Mouse (Mus musculus) hindbrain, postnatal 0 days (tissue): ENCODE results near the gene Dst. TPM values are rescaled to one million over a fixed set of nuclear protein-coding genes. Genes with fewer than 3 reads are reported as not detected.
A peak's percentile ranks its signal among the peaks of the same experiment; 100 is the strongest.
"Not testable (repeated sequence)": the region's sequence is repeated elsewhere in the genome, so short reads cannot be mapped to it uniquely, and the experiment has no call there.

Experiments
- ATAC-seq: fragments of 200-750 bp; cut with Nextera tagmentation; 2 replicates; pipeline ENCODE4 v1.8.0; 2017; ENCODE audit warnings: mild to moderate bottlenecking, moderate TSS enrichment, moderate library complexity
- DNase-seq: peaks from one replicate; pipeline ENCODE4 v3.0.0-alpha.2; 2015; ENCODE audit warnings: low spot score
- H3K27ac ChIP-seq: fragments of 300-500 bp; sonication (generic); 2 replicates; pipeline ENCODE4 v1.5.1; 2014; ENCODE audit warnings: mild to moderate bottlenecking
- H3K27me3 ChIP-seq: fragments of 300-500 bp; sonication (generic); 2 replicates; pipeline ENCODE4 v1.6.1; 2014; ENCODE audit warnings: low read length, mixed read lengths; ENCODE audit not compliant: insufficient read depth
- H3K36me3 ChIP-seq: fragments of 300-500 bp; sonication (generic); 2 replicates; pipeline ENCODE4 v1.6.1; 2014; ENCODE audit warnings: low read length, mixed read lengths; ENCODE audit not compliant: insufficient read depth
- H3K4me1 ChIP-seq: fragments of 300-500 bp; sonication (generic); 2 replicates; pipeline ENCODE4 v1.6.1; 2014; ENCODE audit warnings: antibody characterized with exemption, low read length, mixed read lengths; ENCODE audit not compliant: insufficient read depth
- H3K4me2 ChIP-seq: fragments of 300-500 bp; sonication (generic); 2 replicates; pipeline ENCODE4 v1.6.1; 2014; ENCODE audit warnings: low read depth, mild to moderate bottlenecking, low read length, moderate library complexity, mixed read lengths
- H3K4me3 ChIP-seq: fragments of 300-500 bp; sonication (generic); 2 replicates; pipeline ENCODE4 v1.5.1; 2014; ENCODE audit warnings: low read length
- H3K9ac ChIP-seq: fragments of 300-500 bp; sonication (generic); replicated peaks from 2 replicates; pipeline ENCODE4 v1.6.1; 2014; ENCODE audit warnings: mild to moderate bottlenecking, low read length, moderate library complexity, mixed read lengths
- H3K9me3 ChIP-seq: fragments of 300-500 bp; sonication (generic); 2 replicates; pipeline ENCODE4 v1.6.1; 2016; ENCODE audit warnings: low read length, mixed read lengths
- CTCF ChIP-seq: IDR thresholded peaks from 2 replicates; pipeline ENCODE4 v1.5.1; 2016; ENCODE audit warnings: antibody characterized with exemption, control low read depth, low read depth
- WGBS: fragments of 180-500 bp; shearing (Covaris S2); extraction: QIAGEN DNeasy Blood & Tissue Kit; methylation state at CpG from one replicate; pipeline ENCODE4 v1.1.7; 2014; 5-methylcytosine and 5-hydroxymethylcytosine counted together
- polyA plus RNA-seq: library from polyadenylated mRNA; unstranded; fragments of >200 nt; fragmentation: Nextera tagmentation; extraction: Ambion mirVana; gene quantifications from 2 replicates; pipeline ENCODE4 v1.2.1, GENCODE M21; 2015
- total RNA-seq: library from RNA; depleted of rRNA; stranded (reverse); fragments of >200 nt; gene quantifications from 2 replicates; pipeline ENCODE4 v1.2.3, GENCODE M21; 2014

Gene Dst
- total and polyA plus RNA-seq, 2 experiments from 2014 or later: 33.0 to 155 TPM

DNA sequence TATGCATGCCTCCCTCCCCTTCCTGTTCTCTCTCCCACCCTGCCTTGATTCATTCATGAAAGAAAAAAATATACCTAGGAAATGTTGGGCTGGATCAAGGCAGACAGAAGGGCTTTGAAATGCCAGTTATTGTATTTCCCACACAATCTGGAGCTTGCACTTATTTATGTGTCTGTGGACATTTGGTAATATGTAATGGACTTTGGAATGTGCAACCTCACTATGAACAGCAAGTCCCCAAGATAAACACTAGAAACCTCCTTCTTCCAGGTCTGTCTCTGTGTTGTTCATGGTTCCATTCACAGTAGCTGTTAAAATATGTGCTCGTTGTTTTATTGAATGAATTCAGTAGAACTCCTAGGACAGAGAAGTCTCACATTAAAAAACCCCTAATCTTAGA, 153.8 kb downstream of the Dst start:
- Histone ChIP-seq H3K9me3 (no peaks in the 10 kb centered on the region), H3K4me3 (no peak overlapping the region), H3K27me3 (no peaks in the 10 kb centered on the region), H3K4me2 (no peak overlapping the region), H3K9ac (no peak overlapping the region), H3K36me3 (no peaks in the 10 kb centered on the region), H3K27ac (no peak overlapping the region), H3K4me1 (peaks cover 10% of the 10 kb centered on the region)
- DNase-seq (no peak), ATAC-seq (no peak)
- WGBS: 77% methylated on average over 1 of the region's 1 CpGs
- TF ChIP-seq CTCF: no peak

GRCm38 (mm10) chr1:34063943-34064342, 155.9 kb downstream of the Dst start:
- Histone ChIP-seq H3K36me3 (no peaks in the 10 kb centered on the region), H3K27ac (no peak overlapping the region), H3K4me2 (no peak overlapping the region), H3K9me3 (no peaks in the 10 kb centered on the region), H3K9ac (no peak overlapping the region), H3K4me1 (peaks cover 10% of the 10 kb centered on the region), H3K27me3 (no peaks in the 10 kb centered on the region), H3K4me3 (no peak overlapping the region)
- no peak for TF ChIP-seq CTCF
- ATAC-seq (no peak), DNase-seq (no peak)
- WGBS: 75% methylated on average over 3 of the region's 3 CpGs

DNA sequence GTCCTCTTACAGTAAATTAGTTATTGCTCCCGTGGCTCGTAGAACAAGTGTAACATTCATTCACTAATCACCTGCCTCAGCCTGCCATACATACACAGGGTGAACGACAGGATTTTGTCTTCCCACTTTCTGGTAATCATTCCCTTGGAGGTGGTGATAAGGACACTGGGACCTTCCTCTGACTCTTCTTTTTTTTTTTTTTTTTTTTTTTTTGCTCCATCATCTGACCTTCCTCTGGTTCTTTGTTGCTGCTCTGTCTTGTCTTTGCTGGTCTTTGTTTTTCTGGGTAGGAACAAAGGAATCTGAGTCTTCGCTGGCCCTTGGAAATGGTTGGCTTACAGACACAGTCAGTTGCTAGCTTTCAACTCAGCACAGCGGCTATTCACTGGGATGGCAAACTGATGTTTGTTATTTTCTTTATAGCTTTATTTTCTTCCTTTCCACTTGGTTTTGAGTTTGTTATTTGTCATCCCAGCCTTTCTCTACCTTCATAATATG, 157.6 kb downstream of the Dst start:
- H3K27ac ChIP-seq: no peak overlapping the region
- no peak overlapping the region for H3K9ac ChIP-seq
- H3K4me2 ChIP-seq: no peak overlapping the region
- H3K36me3 ChIP-seq: no peaks in the 10 kb centered on the region
- no peak for DNase-seq
- H3K4me3 ChIP-seq: no peak overlapping the region
- no peak for TF ChIP-seq CTCF
- peaks cover 5% of the 10 kb centered on the region for H3K4me1 ChIP-seq
- no peak for ATAC-seq
- H3K27me3 ChIP-seq: no peaks in the 10 kb centered on the region
- 78% methylated on average over 5 of the region's 5 CpGs for whole genome bisulfite sequencing
- no peaks in the 10 kb centered on the region for H3K9me3 ChIP-seq

- ATAC-seq, H3K36me3 ChIP-seq, H3K4me3 ChIP-seq, H3K9ac ChIP-seq, H3K27ac ChIP-seq, H3K4me2 ChIP-seq, H3K27me3 ChIP-seq, DNase-seq, H3K9me3 ChIP-seq, H3K4me1 ChIP-seq: not testable (repeated sequence)
- 93% methylated on average over 4 of the region's 4 CpGs for WGBS
These were observed 158.4 kb downstream of the Dst start for GRCm38 (mm10) chr1:34066401-34066800.

- Histone ChIP-seq H3K4me3 (no peak overlapping the region), H3K9ac (no peak overlapping the region), H3K27ac (no peak overlapping the region), H3K4me2 (no peak overlapping the region), H3K4me1 (no peaks in the 10 kb centered on the region), H3K9me3 (no peaks in the 10 kb centered on the region), H3K36me3 (no peaks in the 10 kb centered on the region), H3K27me3 (no peaks in the 10 kb centered on the region)
- ATAC-seq (0 out of 2 replicates have a peak, but pooled peaks have one; percentile 18), DNase-seq (peak; percentile 46)
- TF ChIP-seq CTCF: peak; percentile 52
- WGBS: 60% methylated on average over 5 of the region's 5 CpGs
These were observed 160.3 kb downstream of the Dst start for GRCm38 (mm10) chr1:34068341-34068740.

DNA sequence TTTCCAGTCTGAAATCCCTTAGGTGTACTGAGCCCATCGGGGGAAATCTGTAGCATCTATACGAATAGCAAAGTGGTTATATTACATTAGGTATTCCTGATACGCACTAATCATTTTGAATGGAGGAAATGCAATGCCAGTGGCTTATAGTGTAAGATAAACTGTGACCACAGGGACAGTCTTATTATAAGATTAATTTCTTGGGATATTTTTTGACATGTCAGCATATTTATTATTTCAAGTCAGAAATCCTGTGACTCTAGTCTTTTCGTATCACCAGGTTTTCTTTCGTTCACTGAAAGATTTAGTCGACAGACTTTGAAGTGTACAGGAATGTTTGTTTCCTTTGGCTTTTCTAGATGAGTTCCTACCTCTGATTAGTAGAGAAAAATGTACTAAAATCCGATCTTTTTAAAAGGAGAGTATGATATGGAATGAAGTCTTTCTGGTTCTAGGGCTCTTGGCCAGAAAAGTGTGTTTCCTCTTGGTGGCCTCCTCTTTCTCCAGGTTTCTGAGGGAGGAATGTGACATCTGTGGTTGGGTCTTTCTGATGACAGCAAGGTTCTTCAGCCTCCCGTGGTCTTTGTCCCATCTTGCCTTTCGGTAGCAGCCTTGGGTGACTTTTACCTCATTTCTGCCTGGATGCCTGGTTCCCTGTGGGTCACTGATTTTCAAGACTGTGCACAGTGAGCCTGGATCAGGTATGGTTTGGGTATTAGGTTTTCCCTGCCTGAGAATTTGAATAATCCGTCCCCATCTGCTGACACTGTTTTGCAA, 161.7 kb downstream of the Dst start:
- H3K9ac ChIP-seq: no peak overlapping the region
- TF ChIP-seq CTCF: no peak
- WGBS: 84% methylated on average over 10 of the region's 10 CpGs

DNA sequence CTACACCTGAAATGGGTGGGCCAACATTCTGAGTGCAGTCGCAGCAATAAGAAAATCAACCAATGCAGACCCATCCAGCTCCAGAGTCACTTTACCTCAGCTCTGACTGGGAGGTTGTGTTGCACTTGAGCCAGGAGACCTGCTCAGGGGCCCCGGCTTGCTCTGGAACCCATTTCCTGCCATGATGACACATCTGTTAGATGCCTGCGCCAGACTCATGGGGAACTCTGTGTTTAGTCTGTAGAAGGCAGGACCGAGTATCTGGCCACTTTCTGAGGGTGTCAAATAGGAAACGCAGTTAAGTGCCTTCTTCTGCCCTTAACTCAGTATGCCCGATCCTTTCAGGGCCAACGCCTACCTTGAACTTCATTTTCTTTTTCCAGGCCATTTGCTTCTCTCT, 162.4 kb downstream of the Dst start:
- H3K36me3 ChIP-seq: no peaks in the 10 kb centered on the region
- H3K27ac ChIP-seq: no peak overlapping the region
- no peak overlapping the region for H3K4me3 ChIP-seq
- no peak overlapping the region for H3K9ac ChIP-seq
- WGBS: 87% methylated on average over 7 of the region's 7 CpGs
- no peak for DNase-seq
- ATAC-seq: no peak
- no peak for TF ChIP-seq CTCF
- peaks cover 4% of the 10 kb centered on the region; the same call in 1 of the 2 replicates for H3K4me1 ChIP-seq
- H3K27me3 ChIP-seq: no peaks in the 10 kb centered on the region
- H3K4me2 ChIP-seq: no peak overlapping the region
- H3K9me3 ChIP-seq: no peaks in the 10 kb centered on the region

More for the DNA sequence above, 161.7 kb downstream of the Dst start:
- H3K9me3 ChIP-seq: no peaks in the 10 kb centered on the region
- DNase-seq (no peak), ATAC-seq (no peak)
- no peaks in the 10 kb centered on the region for H3K36me3 ChIP-seq
- H3K27ac ChIP-seq: no peak overlapping the region
- H3K27me3 ChIP-seq: no peaks in the 10 kb centered on the region
- no peak overlapping the region for H3K4me3 ChIP-seq
- H3K4me2 ChIP-seq: no peak overlapping the region
- H3K4me1 ChIP-seq: no peaks in the 10 kb centered on the region
